Mouse (Mus musculus): Measurements from ENCODE around the gene Banp. TPM values are rescaled to one million over a fixed set of nuclear protein-coding genes. Genes with fewer than 3 reads are reported as not detected.

The Banp gene
- polyA plus RNA-seq, 1 experiment from 2014 or later, result 58.8 TPM

GRCm38 (mm10) chr8:121953821-121954545, 4.4 kb downstream of the Banp start:
- WGBS, result 74% methylated on average over 3 of the region's 3 CpGs
- Histone ChIP-seq H3K9ac (replicated peaks) (no peak overlapping the region), H3K4me1 (peaks cover 22% of the 10 kb centered on the region), H3K9me3 (no peaks in the 10 kb centered on the region), H3K27ac (replicated peaks) (no peak overlapping the region), H3K4me3 (no peak overlapping the region), H3K36me3 (peaks cover 19% of the 10 kb centered on the region), H3K4me2 (replicated peaks) (no peak overlapping the region), H3K27me3 (no peaks in the 10 kb centered on the region)
- no peak for ATAC-seq (ENCODE audit: low FRiP score, low read depth)

GRCm38 (mm10) chr8:121954981-121955555, 5.5 kb downstream of the Banp start:
- ATAC-seq (ENCODE audit: low FRiP score, low read depth), result no peak
- Histone ChIP-seq H3K27ac (replicated peaks) (no peak overlapping the region), H3K4me1 (peaks cover 22% of the 10 kb centered on the region), H3K9me3 (no peaks in the 10 kb centered on the region), H3K36me3 (peaks cover 19% of the 10 kb centered on the region), H3K4me3 (no peak overlapping the region), H3K9ac (replicated peaks) (no peak overlapping the region), H3K4me2 (replicated peaks) (no peak overlapping the region), H3K27me3 (no peaks in the 10 kb centered on the region)
- WGBS, result 89% methylated on average over 10 of the region's 10 CpGs

GRCm38 (mm10) chr8:121955825-121956500, 6.4 kb downstream of the Banp start:
- H3K36me3 ChIP-seq, result peaks cover 19% of the 10 kb centered on the region
- H3K27me3 ChIP-seq, result no peaks in the 10 kb centered on the region
- H3K9ac ChIP-seq (replicated peaks), result no peak overlapping the region
- no peak overlapping the region for H3K27ac ChIP-seq (replicated peaks)
- 80% methylated on average over 1 of the region's 1 CpGs for WGBS
- H3K4me3 ChIP-seq, result no peak overlapping the region
- H3K4me2 ChIP-seq (replicated peaks), result no peak overlapping the region
- ATAC-seq (ENCODE audit: low FRiP score, low read depth), result no peak
- no peaks in the 10 kb centered on the region for H3K9me3 ChIP-seq
- peaks cover 22% of the 10 kb centered on the region for H3K4me1 ChIP-seq

- Histone ChIP-seq H3K27me3 (no peaks in the 10 kb centered on the region), H3K9ac (replicated peaks) (no peak overlapping the region), H3K4me1 (0 out of 2 replicates have a peak, but pooled peaks cover 5% of the 10 kb centered on the region), H3K4me2 (replicated peaks) (no peak overlapping the region), H3K4me3 (no peak overlapping the region), H3K27ac (replicated peaks) (no peak overlapping the region), H3K36me3 (peaks cover 16% of the 10 kb centered on the region), H3K9me3 (no peaks in the 10 kb centered on the region)
- no peak for ATAC-seq (ENCODE audit: low FRiP score, low read depth)
- WGBS, result 92% methylated on average over 1 of the region's 1 CpGs
These were observed 8.8 kb downstream of the Banp start for GRCm38 (mm10) chr8:121958395-121958794.

- Histone ChIP-seq H3K9me3 (no peaks in the 10 kb centered on the region), H3K4me2 (replicated peaks) (no peak overlapping the region), H3K9ac (replicated peaks) (no peak overlapping the region), H3K4me1 (peaks cover 26% of the 10 kb centered on the region), H3K4me3 (no peak overlapping the region), H3K27ac (replicated peaks) (no peak overlapping the region), H3K27me3 (no peaks in the 10 kb centered on the region), H3K36me3 (0 out of 2 replicates have a peak, but pooled peaks cover 5% of the 10 kb centered on the region)
- 74% methylated on average over 3 of the region's 3 CpGs for WGBS
- no peak for ATAC-seq (ENCODE audit: low FRiP score, low read depth)
These were observed 13.3 kb downstream of the Banp start for GRCm38 (mm10) chr8:121962892-121963291.

GRCm38 (mm10) chr8:121964716-121965512, 15.4 kb downstream of the Banp start:
- H3K4me1 ChIP-seq, result peaks cover 27% of the 10 kb centered on the region
- 86% methylated on average over 8 of the region's 8 CpGs for WGBS
- H3K27ac ChIP-seq (replicated peaks), result no peak overlapping the region
- H3K36me3 ChIP-seq, result 0 out of 2 replicates have a peak, but pooled peaks cover 5% of the 10 kb centered on the region
- no peak for ATAC-seq (ENCODE audit: low FRiP score, low read depth)
- H3K4me2 ChIP-seq (replicated peaks), result no peak overlapping the region
- H3K9me3 ChIP-seq, result no peaks in the 10 kb centered on the region
- H3K27me3 ChIP-seq, result no peaks in the 10 kb centered on the region
- no peak overlapping the region for H3K9ac ChIP-seq (replicated peaks)
- H3K4me3 ChIP-seq, result no peak overlapping the region

- Histone ChIP-seq H3K9ac (replicated peaks) (0 out of 2 replicates have a peak overlapping the region, but pooled peaks have one; percentile 24), H3K36me3 (0 out of 2 replicates have a peak, but pooled peaks cover 5% of the 10 kb centered on the region), H3K4me3 (no peak overlapping the region), H3K27me3 (no peaks in the 10 kb centered on the region), H3K4me1 (peaks cover 28% of the 10 kb centered on the region), H3K27ac (replicated peaks) (peak overlapping the region; percentile 49; the same call in 1 of the 2 replicates), H3K4me2 (replicated peaks) (no peak overlapping the region), H3K9me3 (no peaks in the 10 kb centered on the region)
- ATAC-seq (ENCODE audit: low FRiP score, low read depth), result no peak
- WGBS, result 71% methylated on average over 5 of the region's 5 CpGs
These were observed 16.6 kb downstream of the Banp start for GRCm38 (mm10) chr8:121966110-121966509.

- 0 out of 2 replicates have a peak, but pooled peaks cover 5% of the 10 kb centered on the region for H3K36me3 ChIP-seq
- no peaks in the 10 kb centered on the region for H3K9me3 ChIP-seq
- peaks cover 35% of the 10 kb centered on the region for H3K4me1 ChIP-seq
- H3K27ac ChIP-seq (replicated peaks), result peak overlapping the region; percentile 49
- WGBS, result 42% methylated on average over 7 of the region's 7 CpGs
- peak; percentile 47; the same call in 1 of the 2 replicates for ATAC-seq (ENCODE audit: low FRiP score, low read depth)
- H3K4me2 ChIP-seq (replicated peaks), result no peak overlapping the region
- no peak overlapping the region for H3K4me3 ChIP-seq
- peak overlapping the region; percentile 24 for H3K9ac ChIP-seq (replicated peaks)
- no peaks in the 10 kb centered on the region for H3K27me3 ChIP-seq
These were observed 17.3 kb downstream of the Banp start for GRCm38 (mm10) chr8:121966714-121967448.

GRCm38 (mm10) chr8:121967977-121968376, 18.4 kb downstream of the Banp start:
- ATAC-seq (ENCODE audit: low FRiP score, low read depth), result no peak
- H3K9ac ChIP-seq (replicated peaks), result no peak overlapping the region
- 44% methylated on average over 4 of the region's 4 CpGs for WGBS

GRCm38 (mm10) chr8:121968542-121968941, 19.0 kb downstream of the Banp start:
- peaks cover 36% of the 10 kb centered on the region for H3K4me1 ChIP-seq
- no peaks in the 10 kb centered on the region for H3K27me3 ChIP-seq
- 0 out of 2 replicates have a peak, but pooled peaks cover 5% of the 10 kb centered on the region for H3K36me3 ChIP-seq
- no peak for ATAC-seq (ENCODE audit: low FRiP score, low read depth)
- no peak overlapping the region for H3K27ac ChIP-seq (replicated peaks)
- H3K4me2 ChIP-seq (replicated peaks), result no peak overlapping the region
- WGBS, result 82% methylated on average over 4 of the region's 4 CpGs
- no peak overlapping the region for H3K9ac ChIP-seq (replicated peaks)
- no peak overlapping the region for H3K4me3 ChIP-seq
- no peaks in the 10 kb centered on the region for H3K9me3 ChIP-seq

More at GRCm38 (mm10) chr8:121967977-121968376, 18.4 kb downstream of the Banp start:
- Histone ChIP-seq H3K4me1 (peaks cover 36% of the 10 kb centered on the region), H3K9me3 (no peaks in the 10 kb centered on the region), H3K36me3 (0 out of 2 replicates have a peak, but pooled peaks cover 5% of the 10 kb centered on the region), H3K27me3 (no peaks in the 10 kb centered on the region), H3K27ac (replicated peaks) (no peak overlapping the region), H3K4me3 (no peak overlapping the region), H3K4me2 (replicated peaks) (no peak overlapping the region)

- Histone ChIP-seq H3K4me1 (peaks cover 36% of the 10 kb centered on the region), H3K4me2 (replicated peaks) (no peak overlapping the region), H3K27ac (replicated peaks) (no peak overlapping the region), H3K27me3 (no peaks in the 10 kb centered on the region), H3K4me3 (no peak overlapping the region), H3K9ac (replicated peaks) (no peak overlapping the region), H3K36me3 (peaks cover 15% of the 10 kb centered on the region), H3K9me3 (no peaks in the 10 kb centered on the region)
- 80% methylated on average over 8 of the region's 8 CpGs for WGBS
- no peak for ATAC-seq (ENCODE audit: low FRiP score, low read depth)
These were observed 20.7 kb downstream of the Banp start for GRCm38 (mm10) chr8:121970225-121970624.
